Mouse (Mus musculus): ENCODE measurements around the gene Gmeb2. TPM values are rescaled to one million over a fixed set of nuclear protein-coding genes. Genes with fewer than 3 reads are reported as not detected.

The Gmeb2 gene
- total RNA-seq, 2 experiments from 2014 or later: 9.0 to 9.6 TPM

Other genes with a start within 250 kb of the Gmeb2 start
- not detected for gene Chrna4, start 244.5 kb downstream of the Gmeb2 start, total RNA-seq (2021)
- gene Kcnq2, start 152.7 kb downstream of the Gmeb2 start, total RNA-seq (2021): not detected
- 1,000 to 10,000 TPM; 1,480 to 1,577 TPM for gene Eef1a2, start 131.0 kb downstream of the Gmeb2 start, total RNA-seq (2021)
- gene Ppdpf, start 100.8 kb downstream of the Gmeb2 start, total RNA-seq (2021): 10 to 100 TPM; 49.4 to 52.6 TPM
- gene Ptk6, start 85.2 kb downstream of the Gmeb2 start, total RNA-seq (2021): under 1 TPM in 1 of 2 experiments, not detected in 1; 0.05 TPM
- under 1 TPM; 0.14 to 0.49 TPM for gene Srms, start 74.8 kb downstream of the Gmeb2 start, total RNA-seq (2021)
- under 1 TPM in 1 of 2 experiments, not detected in 1; 0.22 TPM for gene Fndc11, start 68.0 kb downstream of the Gmeb2 start, total RNA-seq (2021)
- gene Helz2, start 46.0 kb downstream of the Gmeb2 start, total RNA-seq (2021): 10 to 100 TPM in 1 of 2 experiments, 1 to 10 TPM in 1; 9.9 to 11.5 TPM
- under 1 TPM; 0.38 to 0.53 TPM for gene Stmn3, start 26.5 kb upstream of the Gmeb2 start, total RNA-seq (2021)
- gene Rtel1, start 31.7 kb upstream of the Gmeb2 start, total RNA-seq (2021): 10 to 100 TPM in 1 of 2 experiments, 1 to 10 TPM in 1; 9.3 to 10.1 TPM
- 10 to 100 TPM; 17.6 to 22.3 TPM for gene Zgpat, start 76.9 kb upstream of the Gmeb2 start, total RNA-seq (2021)
- 10 to 100 TPM; 52.2 to 55.4 TPM for gene Arfrp1, start 77.4 kb upstream of the Gmeb2 start, total RNA-seq (2021)
- 1 to 10 TPM; 5.1 to 6.7 TPM for gene Lime1, start 92.0 kb upstream of the Gmeb2 start, total RNA-seq (2021)
- gene Zbtb46, start 171.4 kb upstream of the Gmeb2 start, total RNA-seq (2021): 10 to 100 TPM; 12.4 to 12.9 TPM
- not detected for gene Abhd16b, start 205.2 kb upstream of the Gmeb2 start, total RNA-seq (2021)
- gene Tpd52l2, start 209.1 kb upstream of the Gmeb2 start, total RNA-seq (2021): 10 to 100 TPM; 62.9 to 67.7 TPM
- 10 to 100 TPM; 58.4 to 68.6 TPM for gene Dnajc5, start 232.4 kb upstream of the Gmeb2 start, total RNA-seq (2021)